Mouse (Mus musculus) common myeloid progenitor, adult 5-6 weeks (primary cell): ENCODE measurements at regions not wholly inside any gene's neighbourhood (a gene's known extent, or its start where the extent isn't known, plus 50 kb on each side); places are given as distances from the start of the nearest gene placed in this dataset.

Experiments
- ATAC-seq: replicated peaks from 2 replicates; pipeline ENCODE4 v1.8.0; 2016; ENCODE audit warnings: low read depth, mild to moderate bottlenecking, moderate TSS enrichment, inconsistent platforms; ENCODE audit not compliant: poor library complexity, severe bottlenecking

DNA sequence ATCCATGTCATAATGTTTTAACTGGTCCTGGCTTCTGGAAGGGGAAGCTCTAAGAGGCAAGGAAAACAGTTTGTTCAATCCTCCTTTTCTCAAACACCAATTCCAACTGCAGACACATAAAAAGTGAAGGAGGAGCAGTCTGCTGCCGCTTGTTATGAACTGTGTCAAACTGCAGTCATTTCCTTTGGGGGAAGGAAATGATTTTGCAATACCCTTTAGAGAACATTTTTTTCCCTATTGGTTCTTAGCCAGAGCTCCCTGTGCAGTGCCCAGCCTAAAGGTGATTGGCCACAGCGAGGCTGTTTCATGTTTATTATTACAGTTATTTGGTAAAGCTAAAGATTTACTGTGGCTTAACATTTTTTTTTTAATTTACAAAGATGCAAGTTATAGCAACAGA lies 1132.6 kb upstream of the Fbxo33 start:
- 0 out of 2 replicates have a peak, but pooled peaks have one; percentile 36 for ATAC-seq

DNA sequence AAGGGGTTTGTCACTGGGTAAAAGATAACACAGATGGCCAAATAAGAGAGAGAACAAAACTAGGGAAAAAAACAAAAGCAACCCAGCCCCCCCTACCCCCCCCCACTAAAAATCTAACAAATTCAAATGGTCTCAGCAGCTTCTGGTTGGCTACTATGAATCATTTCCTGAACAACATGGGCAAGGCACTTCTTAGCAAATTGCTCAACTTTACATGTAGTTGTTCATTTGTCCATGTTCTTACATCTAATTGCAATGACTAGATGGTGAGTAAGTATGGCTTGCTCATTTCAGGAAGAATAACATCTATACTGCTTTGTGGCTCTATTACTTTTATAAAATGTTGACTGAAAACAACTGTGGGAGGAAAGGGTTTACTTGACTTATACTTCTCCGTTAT lies 1124.9 kb upstream of the Fbxo33 start:
- no peak for ATAC-seq

DNA sequence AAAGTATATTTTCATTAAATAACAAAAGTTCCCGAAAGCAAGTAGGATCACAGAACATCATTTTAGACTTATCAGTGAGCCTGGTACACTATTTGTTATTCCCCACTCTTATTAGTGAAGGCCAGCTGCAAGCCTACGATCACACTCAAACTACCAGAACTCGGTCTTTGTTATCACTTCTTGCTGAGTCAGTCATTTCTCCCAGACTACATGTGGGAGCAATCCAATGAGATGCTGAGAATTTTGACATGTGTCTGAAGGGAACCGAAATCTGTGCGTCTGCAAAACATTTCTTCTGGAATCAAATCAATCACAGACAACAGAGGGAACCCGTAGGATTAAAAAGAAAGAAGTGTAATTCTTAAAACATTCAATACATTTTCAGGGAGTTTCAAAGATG lies 1100.5 kb upstream of the Fbxo33 start:
- no peak for ATAC-seq

DNA sequence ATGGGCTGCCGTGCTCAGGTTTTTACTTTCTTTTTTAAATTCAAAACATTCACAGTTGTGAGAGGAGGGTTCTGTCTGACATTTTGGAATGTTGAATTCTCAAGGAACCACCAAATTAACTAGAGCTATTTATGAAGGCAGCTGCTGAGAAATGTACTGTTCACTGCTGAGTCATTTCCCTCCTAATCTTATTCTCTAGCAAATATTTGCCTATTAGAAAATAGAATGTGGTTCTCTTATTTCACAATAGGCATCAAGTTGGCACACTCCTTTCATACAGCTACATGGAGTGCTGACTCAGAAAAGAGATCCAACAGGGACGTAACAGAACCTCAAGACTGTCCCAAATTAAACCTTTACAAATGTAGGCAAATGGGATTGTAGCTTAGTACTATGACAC lies 1073.1 kb upstream of the Fbxo33 start:
- 0 out of 2 replicates have a peak, but pooled peaks have one; percentile 29 for ATAC-seq

DNA sequence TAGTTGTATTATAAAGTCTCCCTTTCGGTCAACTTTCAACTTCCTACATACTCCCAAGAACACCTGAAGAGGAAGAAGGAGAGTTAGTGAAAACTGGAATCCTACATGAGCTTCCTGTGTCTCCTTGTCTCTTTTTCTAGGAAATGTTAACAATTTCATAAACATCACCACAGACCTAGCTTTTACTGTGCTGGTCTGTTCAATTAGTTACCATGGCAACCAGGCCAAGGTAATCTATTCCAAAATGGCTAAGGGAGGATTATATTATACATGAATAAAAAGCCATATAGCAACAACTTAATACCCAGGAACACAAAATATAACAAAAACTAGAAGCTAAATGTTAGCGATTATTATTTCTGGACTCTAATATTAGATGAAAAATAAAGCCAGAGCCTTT lies 1069.3 kb upstream of the Fbxo33 start:
- no peak for ATAC-seq

DNA sequence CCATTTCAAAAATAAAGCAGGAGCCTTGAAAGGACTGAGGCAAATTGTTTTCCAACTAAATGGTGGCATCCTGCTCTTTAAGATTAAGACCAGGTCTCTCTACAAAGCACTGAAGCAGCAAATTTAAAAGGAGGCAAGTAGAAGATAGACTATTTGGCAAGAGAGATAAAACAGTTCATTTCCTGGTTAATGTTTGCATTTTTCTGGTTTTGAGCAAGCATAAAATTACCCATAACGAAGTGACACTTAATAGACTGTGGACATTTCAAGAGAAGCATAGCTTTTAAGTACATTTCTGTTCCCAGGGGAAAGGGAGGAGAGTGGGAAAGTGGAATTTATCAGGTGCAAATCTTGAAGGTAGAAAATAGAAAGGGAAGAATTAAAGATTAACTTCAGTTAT lies 1035.8 kb upstream of the Fbxo33 start:
- no peak for ATAC-seq

DNA sequence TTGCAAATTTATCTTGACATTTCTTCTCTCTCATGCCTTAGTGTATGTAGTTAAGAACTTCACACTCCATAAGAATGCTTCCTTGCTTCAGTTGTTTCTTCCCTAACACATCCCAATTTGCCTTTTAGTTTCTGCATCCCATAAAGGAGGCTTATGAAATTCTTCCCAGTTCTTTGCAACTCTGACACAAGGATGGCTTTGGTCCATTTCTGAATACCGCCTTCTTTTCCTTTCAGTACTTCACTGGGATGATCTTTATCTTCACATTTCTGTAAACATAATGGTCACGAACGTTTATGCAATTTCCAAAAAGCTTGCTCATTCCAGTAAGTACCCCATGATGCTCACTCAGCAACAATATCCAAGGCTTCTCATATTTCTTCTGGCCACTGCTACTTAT lies 994.5 kb upstream of the Fbxo33 start:
- no peak for ATAC-seq

DNA sequence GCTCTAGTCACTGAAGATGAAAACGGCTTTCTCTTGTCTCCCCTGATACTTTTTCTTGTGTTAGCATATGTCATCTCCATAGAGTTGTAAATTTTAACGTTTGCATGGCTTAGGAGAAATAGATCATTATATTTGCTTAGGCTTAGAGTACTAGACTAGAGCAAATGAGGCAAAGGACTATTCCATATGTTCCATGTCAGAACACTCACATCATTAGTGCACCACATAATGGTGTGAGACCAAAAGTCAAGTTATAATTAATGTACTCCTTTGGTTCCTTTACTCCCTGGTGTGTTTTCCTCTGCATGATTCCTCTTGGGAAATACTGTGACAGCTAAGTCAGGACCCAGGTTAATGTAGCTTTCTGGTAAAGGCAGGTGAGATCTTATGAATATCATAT lies 956.2 kb upstream of the Fbxo33 start:
- no peak for ATAC-seq

DNA sequence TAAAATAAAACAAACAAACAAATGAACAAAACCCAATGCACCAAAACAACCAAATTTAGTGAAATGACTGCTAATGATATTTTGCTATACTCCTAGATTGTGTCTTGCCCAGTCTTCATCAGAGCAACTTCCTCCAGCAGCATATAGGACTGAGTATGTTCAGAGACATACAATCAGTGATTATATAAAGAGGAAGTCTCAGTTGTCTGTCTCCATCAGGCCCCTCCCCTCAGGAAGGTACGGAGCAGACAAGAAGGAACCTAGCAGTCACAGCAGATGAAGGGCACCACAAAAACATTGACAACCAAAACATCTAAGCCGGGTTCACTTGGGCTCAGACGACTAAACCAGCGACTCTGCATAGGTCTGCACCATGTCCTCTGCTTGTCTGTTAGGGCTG lies 930.7 kb upstream of the Fbxo33 start:
- ATAC-seq, result no peak

DNA sequence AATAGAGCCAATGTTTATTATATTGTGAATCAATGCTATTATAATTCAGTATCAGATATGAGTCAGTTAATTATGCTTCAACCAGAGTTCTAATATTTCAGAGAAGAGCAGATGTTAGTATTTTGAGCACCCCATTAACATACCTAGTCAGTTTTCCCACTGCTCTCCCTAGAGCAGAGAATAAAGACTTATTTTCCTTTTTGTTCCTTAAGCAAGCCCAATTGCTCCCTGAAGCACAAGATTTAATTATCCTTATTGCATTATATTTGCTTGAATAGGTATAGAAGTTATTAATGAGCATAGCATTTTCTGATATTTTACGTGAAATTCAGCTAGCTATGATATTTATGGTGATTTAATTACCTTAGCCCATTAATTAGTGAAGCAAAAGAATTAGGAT lies 927.8 kb upstream of the Fbxo33 start:
- ATAC-seq, result no peak
